Mouse (Mus musculus) B cell, adult 62 days (primary cell): Measurements from ENCODE around the gene Procr. TPM values are rescaled to one million over a fixed set of nuclear protein-coding genes. Genes with fewer than 3 reads are reported as not detected.

Experiments
- total RNA-seq: library from RNA; stranded (reverse); gene quantifications from 4 replicates; pipeline ENCODE4 v1.2.4, GENCODE M21; 2023

The Procr gene
- not detected in 4 replicates for total RNA-seq

DNA sequence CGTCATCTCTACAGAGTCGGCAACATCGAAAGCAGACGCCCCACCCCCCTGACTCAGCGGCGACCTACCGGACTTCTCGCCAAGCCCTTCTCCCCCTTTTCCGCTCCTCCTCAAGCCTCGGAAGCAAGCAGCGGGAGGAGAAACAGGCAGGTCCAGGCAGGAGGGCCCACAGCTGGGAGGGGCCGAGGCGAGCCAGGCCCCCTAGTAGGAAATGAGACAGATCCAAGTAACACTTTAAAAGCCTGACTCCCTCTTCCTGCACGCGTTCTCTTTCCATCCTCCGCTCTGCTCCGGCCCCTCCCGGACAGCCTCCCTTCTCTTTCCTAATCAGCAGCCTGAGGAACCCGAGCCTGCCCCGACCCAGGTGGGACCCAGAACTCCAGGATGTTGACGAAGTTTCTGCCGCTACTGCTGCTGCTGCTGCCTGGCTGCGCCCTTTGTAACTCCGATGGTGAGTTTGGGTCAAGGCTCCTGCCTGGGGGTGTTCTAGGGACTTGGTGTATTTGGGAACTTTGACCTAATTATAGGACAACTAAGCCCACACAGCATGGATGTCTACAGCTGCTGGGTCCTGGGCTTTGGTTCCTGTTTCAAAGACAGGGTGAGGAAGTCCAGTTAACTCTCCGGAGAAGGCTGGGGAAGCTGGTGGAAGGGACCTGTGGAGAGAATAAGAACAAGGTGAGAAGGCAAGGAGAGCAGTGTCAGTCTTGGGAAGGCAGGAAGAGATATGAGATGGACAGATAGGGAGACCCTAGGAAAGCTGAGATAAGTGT lies at the start of gene Procr:
TSS of gene Procr (plus strand) at position 104 of the 773 bp plus-strand sequence.

DNA sequence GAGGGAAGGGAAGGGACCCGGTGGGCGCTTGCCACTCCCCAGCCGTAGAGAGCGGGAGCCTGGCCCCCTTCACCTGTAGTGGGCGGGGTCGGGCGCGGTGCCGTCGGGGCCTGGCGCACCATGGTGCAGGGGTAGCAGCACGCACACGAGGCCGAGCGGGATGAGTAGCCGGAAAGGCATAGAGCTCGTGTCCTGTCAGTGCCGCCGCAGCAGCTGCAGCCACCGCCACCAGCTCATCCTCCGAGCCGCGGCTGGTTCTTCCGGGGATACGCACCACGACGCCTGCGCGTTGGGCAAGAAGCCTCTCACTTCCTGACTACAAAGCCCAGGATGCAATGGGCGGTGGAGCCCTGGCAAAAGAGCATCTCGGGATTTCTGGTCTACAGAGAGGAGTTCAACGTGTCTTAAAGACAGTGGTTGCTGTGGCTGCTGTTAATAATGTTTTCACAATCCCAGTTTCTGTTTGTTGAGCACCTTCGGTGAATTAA lies 21.7 kb upstream of the Procr start, which contains the start of gene Edem2:
TSS of gene Edem2 (minus strand) at position 318 of the 488 bp plus-strand sequence.

DNA sequence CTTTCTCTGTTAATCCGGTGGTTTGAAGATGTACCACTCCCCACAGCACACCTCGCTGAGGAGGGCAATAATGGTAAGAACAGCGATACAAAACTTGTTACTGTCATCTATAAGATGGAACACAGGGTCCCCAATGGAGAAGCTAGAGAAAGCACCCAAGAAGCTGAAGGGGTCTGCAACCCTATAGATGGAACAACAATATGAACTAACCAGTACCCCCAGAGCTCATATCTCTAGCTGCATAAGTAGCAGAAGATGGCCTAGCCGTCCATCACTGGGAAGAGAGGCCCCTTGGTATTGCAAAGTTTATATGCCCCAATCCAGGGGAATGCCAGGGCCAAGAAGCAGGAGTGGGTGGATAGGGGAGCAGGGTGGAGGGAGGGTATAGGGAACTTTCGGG lies 15.2 kb upstream of the Procr start, which contains the start of gene Gm17581:
TSS of gene Gm17581 (minus strand) at position 101 of the 400 bp plus-strand sequence.

DNA sequence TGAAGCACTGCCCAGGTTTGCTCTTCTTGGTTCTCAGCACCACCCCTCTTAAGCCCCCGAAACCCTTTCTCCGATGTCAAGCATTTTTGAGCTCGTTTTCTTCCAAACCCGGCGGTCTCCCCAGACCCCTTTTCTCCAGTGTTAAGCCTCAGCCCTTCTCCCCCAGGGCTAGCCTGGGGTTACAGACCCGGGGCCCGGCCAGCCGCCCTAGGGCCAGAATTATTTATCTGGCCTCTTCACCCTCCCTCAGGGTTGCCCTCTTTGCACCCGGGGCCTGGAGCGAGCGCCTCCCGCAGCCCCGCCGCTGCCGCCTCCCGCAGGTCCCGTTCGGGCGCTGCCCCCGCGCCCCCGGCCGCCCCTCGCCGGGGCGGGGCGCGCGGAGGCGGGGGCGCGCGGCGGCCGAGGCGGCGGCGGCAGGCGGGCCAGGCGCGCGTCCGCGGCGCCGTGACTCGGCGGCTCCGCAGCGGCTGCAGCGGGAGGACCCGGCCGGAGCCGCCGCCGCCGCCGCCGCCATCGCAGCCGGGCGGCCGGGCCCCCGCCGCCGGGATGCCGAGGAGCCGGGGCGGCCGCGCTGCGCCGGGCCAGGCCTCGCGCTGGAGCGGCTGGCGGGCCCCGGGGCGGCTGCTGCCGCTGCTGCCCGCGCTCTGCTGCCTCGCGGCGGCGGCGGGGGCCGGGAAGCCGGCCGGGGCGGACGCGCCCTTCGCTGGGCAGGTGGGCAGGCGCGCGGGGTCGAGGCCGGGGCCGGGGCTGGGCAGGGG lies 24.2 kb downstream of the Procr start, which contains the start of gene Mmp24:
TSS of gene Mmp24 (plus strand) at position 416 of the 758 bp plus-strand sequence.

Other genes with a start within 250 kb of the Procr start
- gene Acss2, start 233.2 kb upstream of the Procr start, total RNA-seq = 2.6 to 6.0 TPM (median 4.2 TPM) in 4 replicates
- gene Ggt7, start 232.9 kb upstream of the Procr start, total RNA-seq = 0.46 TPM in 1 of 4 replicates, not detected in the others
- gene Gss, start 158.3 kb upstream of the Procr start, total RNA-seq = 11.1 to 14.3 TPM (median 12.5 TPM) in 4 replicates
- gene Myh7b, start 139.9 kb upstream of the Procr start, total RNA-seq = not detected in 4 replicates
- gene Trpc4ap, start 58.7 kb upstream of the Procr start, total RNA-seq = 156 to 174 TPM (median 165 TPM) in 4 replicates
- 30.0 to 35.9 TPM (median 32.6 TPM) in 4 replicates for gene Edem2, start 21.6 kb upstream of the Procr start, total RNA-seq
- gene Gm17581, start 15.3 kb upstream of the Procr start, total RNA-seq = not detected in 4 replicates
- gene Mmp24, start 24.2 kb downstream of the Procr start, total RNA-seq = not detected in 4 replicates
- 25.4 to 31.1 TPM (median 27.5 TPM) in 4 replicates for gene BC029722, start 68.3 kb downstream of the Procr start, total RNA-seq
- gene Eif6, start 75.8 kb downstream of the Procr start, total RNA-seq = 64.2 to 99.8 TPM (median 92.5 TPM) in 4 replicates
- 0.18 TPM in 1 of 4 replicates, not detected in the others for gene Fam83c, start 83.7 kb downstream of the Procr start, total RNA-seq
- 32.0 to 42.2 TPM (median 34.6 TPM) in 4 replicates for gene Uqcc1, start 179.2 kb downstream of the Procr start, total RNA-seq
- gene Gm15557, start 189.6 kb downstream of the Procr start, total RNA-seq = not detected in 4 replicates
- not detected in 4 replicates for gene Gdf5, start 194.2 kb downstream of the Procr start, total RNA-seq
- 58.5 to 72.8 TPM (median 62.7 TPM) in 4 replicates for gene Cep250, start 205.3 kb downstream of the Procr start, total RNA-seq